Mouse (Mus musculus) G1E (cell line): ENCODE data around the gene Tmem33. TPM values are rescaled to one million over a fixed set of nuclear protein-coding genes. Genes with fewer than 3 reads are reported as not detected.

ENCODE experiments used
- ATAC-seq: 2 replicates; pipeline ENCODE4 v1.8.0; 2016; ENCODE audit warnings: mild to moderate bottlenecking; ENCODE audit not compliant: insufficient number of reproducible peaks, poor library complexity, low FRiP score, severe bottlenecking; ENCODE audit errors: extremely low read depth
- DNase-seq: peaks from one replicate; pipeline ENCODE4 v3.0.0; 2012; ENCODE audit warnings: low spot score
- H3K27me3 ChIP-seq: 2 replicates; pipeline ENCODE4 v1.6.1; 2012; ENCODE audit warnings: mild to moderate bottlenecking, low read length, inconsistent platforms; ENCODE audit not compliant: insufficient read depth
- H3K36me3 ChIP-seq: replicated peaks from 2 replicates; pipeline ENCODE3; 2012; ENCODE audit warnings: mild to moderate bottlenecking, inconsistent platforms
- H3K4me1 ChIP-seq: 2 replicates; pipeline ENCODE4 v1.6.1; 2012; ENCODE audit warnings: low read depth, low read length, inconsistent platforms, mixed read lengths; ENCODE audit not compliant: insufficient read depth
- H3K4me3 ChIP-seq: 2 replicates; pipeline ENCODE4 v1.5.1; 2012; ENCODE audit warnings: low read depth, mild to moderate bottlenecking, inconsistent platforms, low read length, moderate library complexity, mixed read lengths
- H3K9me3 ChIP-seq: replicated peaks from 2 replicates; pipeline ENCODE4 v1.6.1; 2012; ENCODE audit warnings: inconsistent platforms
- CTCF ChIP-seq: IDR thresholded peaks from 2 replicates; pipeline ENCODE4 v1.5.1; 2012; ENCODE audit warnings: low read depth, low read length, inconsistent platforms, mixed read lengths
- GATA1 ChIP-seq: IDR thresholded peaks from 2 replicates; pipeline ENCODE4 v1.6.1; 2012; ENCODE audit warnings: borderline replicate concordance, low read length, inconsistent platforms, mixed read lengths
- GATA2 ChIP-seq: IDR thresholded peaks from 2 replicates; pipeline ENCODE4 v1.6.1; 2012; ENCODE audit warnings: low read depth, low read length, inconsistent platforms, borderline replicate concordance
- POLR2AphosphoS5 ChIP-seq: IDR thresholded peaks from 2 replicates; pipeline ENCODE4 v1.6.1; 2012; ENCODE audit warnings: low read depth, low read length, inconsistent platforms; ENCODE audit not compliant: insufficient replicate concordance
- TAL1 ChIP-seq: conservative IDR thresholded peaks from 2 replicates; pipeline ENCODE4 v1.6.1; 2012; ENCODE audit warnings: low read depth, low read length, inconsistent platforms, mixed read lengths
- polyA plus RNA-seq: library from polyadenylated mRNA; stranded (reverse); fragments of >175 nt; gene quantifications from 2 replicates; pipeline ENCODE4 v1.2.3, GENCODE M21; 2012
- total RNA-seq, 2 experiments: library from RNA; stranded (forward) in 1 of 2; stranded (reverse) in 1 of 2; fragments of 200-1000 nt in 1 of 2; fragments of >200 nt in 1 of 2; fragmentation: Nextera tagmentation in 1 of 2; gene quantifications; 2 replicates each; pipeline ENCODE4 v1.2.3; 2014 to 2017

The Tmem33 gene
- total and polyA plus RNA-seq, 3 experiments = 75.8 to 151 (median 82.3) TPM

DNA sequence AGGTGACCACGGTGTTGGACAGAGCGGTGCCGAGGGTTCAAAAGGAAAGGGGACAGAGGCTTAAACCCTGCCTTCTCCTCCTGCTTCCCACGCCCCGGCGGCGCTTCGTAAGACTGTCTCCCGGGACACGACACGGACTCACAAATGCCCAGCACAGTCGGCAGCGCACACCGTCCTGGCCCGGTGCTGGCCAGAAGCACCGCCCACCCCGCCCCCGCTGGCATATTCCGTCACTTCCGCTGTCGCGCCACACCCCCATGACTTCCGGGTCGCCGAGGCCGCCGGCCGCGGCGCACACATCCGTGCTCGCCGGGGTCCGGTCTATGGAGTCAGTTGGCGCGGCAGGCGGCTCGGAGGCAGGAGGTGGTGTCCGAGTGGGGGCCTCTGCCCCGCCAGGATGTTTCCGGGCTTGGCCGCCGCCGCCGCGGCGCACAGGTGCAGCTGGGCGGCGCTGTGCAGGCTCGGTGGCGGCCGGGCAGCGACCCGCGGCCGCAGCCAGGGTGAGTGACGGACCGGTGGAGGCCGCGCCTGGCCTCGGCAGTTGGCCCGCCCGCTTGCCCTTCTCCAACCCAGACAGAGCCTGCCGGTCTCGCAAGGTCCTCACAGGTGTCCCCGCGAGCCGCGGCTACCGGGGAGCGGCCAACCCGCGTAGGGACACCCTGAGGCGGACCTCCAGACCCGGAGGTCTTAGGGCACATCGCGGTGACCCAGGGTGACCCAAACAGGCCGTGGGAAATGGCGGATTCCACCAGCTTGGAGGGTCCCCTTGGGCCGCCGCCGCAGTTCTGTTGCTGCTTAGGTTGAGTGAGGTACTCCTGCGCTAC, 46.5 kb downstream of the Tmem33 start, which contains the start of gene Slc30a9:
TSS of gene Slc30a9 (plus strand) at position 258 of the 824 bp plus-strand sequence.
- no peaks in the 10 kb centered on the region for H3K27me3 ChIP-seq
- DNase-seq = peak; percentile 86
- no peaks in the 10 kb centered on the region for H3K9me3 ChIP-seq
- peak within 1 kb of the TSS; percentile 98 for H3K4me3 ChIP-seq
- ATAC-seq = peak; percentile 75
- peaks cover 39% of the 10 kb centered on the region for H3K36me3 ChIP-seq
- H3K4me1 ChIP-seq = peaks cover 28% of the 10 kb centered on the region
- TF ChIP-seq POLR2AphosphoS5 = no peak
- no peak for TF ChIP-seq GATA1
- no peak for TF ChIP-seq GATA2

DNA sequence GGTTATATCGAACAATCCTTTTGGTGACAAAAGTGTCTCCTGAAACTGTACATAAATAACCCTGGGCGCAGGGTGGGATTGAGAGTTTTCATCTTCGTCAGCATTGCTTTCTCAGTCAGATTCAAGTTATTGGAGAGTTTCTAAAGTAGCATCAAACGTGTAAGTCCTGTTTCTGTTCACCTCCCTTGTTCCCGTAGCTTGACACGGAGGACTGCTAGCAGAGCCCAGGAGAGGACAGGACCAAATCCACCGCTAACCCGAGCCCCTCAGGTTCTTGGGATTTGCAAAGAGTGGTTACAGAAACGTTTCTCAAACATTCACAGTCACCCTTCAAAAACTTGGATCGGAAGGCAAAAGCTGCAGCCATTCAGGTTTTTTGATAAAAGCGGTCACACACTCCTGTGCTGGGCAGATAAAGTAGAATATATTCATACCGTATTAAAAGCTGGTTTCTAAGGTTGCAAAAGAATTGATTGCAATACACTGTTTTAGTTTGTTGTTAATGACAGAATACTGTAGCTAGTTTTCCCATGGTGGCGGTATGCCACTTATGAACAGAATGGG, 47.4 kb downstream of the Tmem33 start:
- ATAC-seq (peak; percentile 9; the same call in 1 of the 2 replicates), DNase-seq (no peak)
- TF ChIP-seq POLR2AphosphoS5 = no peak
- TF ChIP-seq CTCF = no peak
- TF ChIP-seq GATA1 = no peak
- no peak for TF ChIP-seq GATA2
- TF ChIP-seq TAL1 = no peak
- Histone ChIP-seq H3K36me3 (peaks cover 44% of the 10 kb centered on the region), H3K9me3 (no peaks in the 10 kb centered on the region), H3K4me1 (peaks cover 21% of the 10 kb centered on the region), H3K27me3 (no peaks in the 10 kb centered on the region), H3K4me3 (peak overlapping the region; percentile 98)

DNA sequence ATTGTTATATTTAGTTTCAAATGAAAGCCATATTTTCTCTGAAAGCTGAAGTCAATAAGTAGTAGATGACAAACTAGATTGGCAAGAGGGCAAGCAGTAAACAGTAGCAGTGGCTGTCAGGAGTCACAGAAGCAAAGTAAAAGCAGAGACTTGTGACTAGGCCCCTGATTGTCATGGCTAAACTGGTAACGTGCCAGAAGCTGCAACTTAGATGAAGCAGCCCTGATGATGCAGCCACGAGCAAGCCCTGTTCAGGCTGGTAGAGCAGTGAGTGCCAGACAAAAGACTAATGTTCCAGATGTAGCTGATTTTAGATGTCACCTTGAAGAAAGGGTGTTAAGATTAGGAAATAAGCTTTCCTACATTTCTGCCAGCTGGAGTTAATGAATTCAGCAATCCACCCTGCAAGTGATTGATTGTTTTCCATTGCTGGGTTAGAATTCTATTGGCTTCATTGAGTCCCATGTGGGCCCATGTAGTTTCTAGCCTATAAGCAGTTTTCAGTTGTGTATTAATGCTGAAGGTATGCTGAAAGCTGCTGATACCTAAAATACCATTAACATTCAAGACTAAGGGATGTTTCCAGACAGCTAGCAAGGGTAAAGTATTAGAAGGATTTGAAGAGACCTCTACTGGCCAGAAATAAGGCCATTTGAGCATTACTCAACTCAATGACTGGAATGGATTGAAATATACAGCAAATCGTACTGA, 51.6 kb downstream of the Tmem33 start:
- Histone ChIP-seq H3K27me3 (no peaks in the 10 kb centered on the region), H3K36me3 (peaks cover 54% of the 10 kb centered on the region), H3K9me3 (no peaks in the 10 kb centered on the region), H3K4me1 (peaks cover 4% of the 10 kb centered on the region; the same call in 1 of the 2 replicates), H3K4me3 (no peak overlapping the region)
- no peak for DNase-seq
- no peak for TF ChIP-seq GATA1
- TF ChIP-seq GATA2 = no peak
- TF ChIP-seq TAL1 = no peak
- TF ChIP-seq CTCF = no peak
- TF ChIP-seq POLR2AphosphoS5 = no peak
- no peak for ATAC-seq

DNA sequence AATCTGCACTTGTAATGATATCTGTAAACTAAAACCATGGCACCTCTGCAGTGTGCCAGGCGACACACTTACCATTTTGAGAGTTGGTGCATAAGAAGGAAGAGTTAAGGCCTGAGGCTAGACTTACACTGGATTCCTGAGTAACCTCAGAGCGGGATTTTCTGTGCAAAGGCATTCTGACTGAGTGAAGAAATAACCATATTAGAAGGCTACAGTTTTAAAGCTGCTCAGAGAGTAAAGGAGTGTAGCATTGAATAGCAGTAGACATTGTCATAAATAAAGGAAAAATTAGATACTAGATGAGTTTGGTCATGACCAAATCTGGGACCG, 52.1 kb downstream of the Tmem33 start:
- Histone ChIP-seq H3K27me3 (no peaks in the 10 kb centered on the region), H3K9me3 (no peaks in the 10 kb centered on the region), H3K4me1 (peaks cover 4% of the 10 kb centered on the region; the same call in 1 of the 2 replicates), H3K4me3 (no peak overlapping the region), H3K36me3 (peaks cover 58% of the 10 kb centered on the region)
- TF ChIP-seq GATA1 (no peak), CTCF (no peak), TAL1 (no peak), POLR2AphosphoS5 (no peak), GATA2 (no peak)
- no peak for ATAC-seq
- DNase-seq = no peak

DNA sequence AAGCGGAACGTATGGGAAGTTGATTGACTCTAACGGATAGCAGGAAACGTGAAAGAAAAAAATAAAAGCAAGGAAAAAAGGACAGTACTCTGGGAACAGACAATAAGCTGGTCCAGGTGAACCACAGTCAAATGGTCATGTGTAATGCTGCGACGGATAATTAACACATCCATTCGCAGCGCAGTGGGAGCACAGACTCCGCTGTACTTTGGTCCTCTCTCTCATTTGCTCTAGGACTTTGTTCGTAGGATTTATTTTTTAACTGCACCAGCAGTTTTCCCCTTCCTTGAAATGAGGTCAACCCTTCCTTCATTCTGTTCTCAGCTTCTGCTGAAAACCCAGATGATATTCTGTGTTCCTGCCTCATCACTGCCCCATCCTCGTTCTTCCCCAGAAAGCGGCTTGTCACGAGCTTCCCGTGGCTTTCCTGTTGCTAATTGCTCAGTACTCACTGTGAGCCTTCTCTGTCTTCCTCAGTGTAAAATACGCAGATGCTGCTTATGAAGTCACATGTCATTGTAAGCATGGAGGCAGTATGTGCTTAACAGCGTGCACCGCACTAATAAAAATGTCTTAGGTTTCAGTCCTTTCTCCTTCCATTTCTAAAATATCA, 61.4 kb downstream of the Tmem33 start:
- no peaks in the 10 kb centered on the region for H3K4me1 ChIP-seq
- no peaks in the 10 kb centered on the region for H3K27me3 ChIP-seq
- no peak for TF ChIP-seq GATA2
- TF ChIP-seq POLR2AphosphoS5 = no peak
- no peak for TF ChIP-seq TAL1
- TF ChIP-seq CTCF = no peak
- TF ChIP-seq GATA1 = no peak
- DNase-seq = no peak
- no peaks in the 10 kb centered on the region for H3K9me3 ChIP-seq
- H3K4me3 ChIP-seq = no peak overlapping the region
- no peak for ATAC-seq
- H3K36me3 ChIP-seq = peaks cover 66% of the 10 kb centered on the region

DNA sequence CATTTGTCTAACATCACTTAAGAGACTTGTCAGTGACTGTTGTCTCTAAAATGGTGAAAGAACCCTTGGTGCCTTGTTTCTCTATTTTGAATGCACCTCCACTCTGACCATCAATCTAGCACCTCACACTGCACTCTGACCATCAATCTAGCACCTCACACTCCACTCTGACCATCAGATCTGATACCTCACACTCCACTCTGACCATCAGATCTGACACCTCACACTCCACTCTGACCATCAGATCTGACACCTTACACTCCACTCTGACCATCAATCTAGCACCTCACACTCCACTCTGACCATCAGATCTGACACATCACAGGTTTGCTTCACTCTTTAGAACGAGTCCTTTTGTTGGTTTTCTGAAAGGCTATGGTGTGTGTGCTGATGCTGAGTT, 63.7 kb downstream of the Tmem33 start:
- no peak for DNase-seq
- Histone ChIP-seq H3K4me1 (no peaks in the 10 kb centered on the region), H3K27me3 (no peaks in the 10 kb centered on the region), H3K9me3 (no peaks in the 10 kb centered on the region), H3K4me3 (no peak overlapping the region), H3K36me3 (peaks cover 62% of the 10 kb centered on the region)
- no peak for TF ChIP-seq GATA1
- no peak for TF ChIP-seq GATA2
- no peak for TF ChIP-seq POLR2AphosphoS5
- TF ChIP-seq TAL1 = no peak
- TF ChIP-seq CTCF = no peak
- ATAC-seq = no peak
